Mouse (Mus musculus): ENCODE data around the gene Cd36.

DNA sequence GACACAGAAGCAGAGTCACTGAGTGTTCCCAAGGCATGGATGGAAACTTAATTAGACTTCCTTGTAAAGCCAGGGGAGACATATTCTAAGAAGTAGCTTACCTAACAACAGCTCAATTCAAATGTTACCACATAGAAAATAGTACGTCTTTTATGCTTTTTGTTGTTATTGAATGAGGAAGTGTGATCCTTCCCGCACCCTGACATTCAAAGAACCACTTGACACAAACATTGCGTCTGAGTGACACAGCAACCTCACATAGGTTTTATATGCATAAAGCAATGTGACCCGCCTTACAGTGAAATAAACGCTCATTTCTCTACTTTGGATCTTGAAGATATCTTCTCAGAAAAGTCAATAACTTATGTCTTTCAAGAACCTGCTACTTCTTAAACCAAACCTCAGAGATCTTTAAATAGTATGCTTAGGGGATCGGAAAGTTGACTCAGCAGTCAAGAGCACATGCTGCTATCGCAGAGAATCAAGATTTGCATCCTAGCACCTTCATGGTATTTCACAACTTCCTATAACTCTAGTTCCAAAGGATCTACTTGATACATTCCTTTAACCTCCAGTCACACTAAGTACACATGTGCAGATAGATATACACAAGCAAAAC, 46.4 kb downstream of the Cd36 start:
- TF ChIP-seq CTCF (IDR thresholded peaks at IDR 0.05; ENCODE audit: low read depth, low read length) = no peak
- TF ChIP-seq GATA1 (IDR thresholded peaks at IDR 0.05; ENCODE audit: borderline replicate concordance, low read length) = no peak
- TF ChIP-seq TAL1 (conservative IDR thresholded peaks at IDR 0.05; ENCODE audit: low read depth, low read length) = no peak
- TF ChIP-seq GATA2 (IDR thresholded peaks at IDR 0.05; ENCODE audit: borderline replicate concordance, low read depth, low read length) = no peak
- no peak for TF ChIP-seq POLR2AphosphoS5 (IDR thresholded peaks at IDR 0.05; ENCODE audit: insufficient replicate concordance, low read depth, low read length)
